Mouse (Mus musculus): Measurements from ENCODE around the gene Ssr1. TPM values are rescaled to one million over a fixed set of nuclear protein-coding genes. Genes with fewer than 3 reads are reported as not detected.

The Ssr1 gene
- polyA plus RNA-seq (2021; fragmentation: Nextera tagmentation): 39.1 and 66.1 TPM in 2 replicates
- long read RNA-seq, experiment 1, full-length matches to known transcripts: 43 of 237 reads
- long read RNA-seq, experiment 1, partial matches to known transcripts: 3 of 237 reads
- long read RNA-seq, experiment 1, other reads (novel, unspliced or antisense): 191 of 237 reads
- long read RNA-seq, experiment 2, full-length matches to known transcripts: 228 of 263 reads
- long read RNA-seq, experiment 2, partial matches to known transcripts: 5 of 263 reads
- long read RNA-seq, experiment 2, other reads (novel, unspliced or antisense): 30 of 263 reads

DNA sequence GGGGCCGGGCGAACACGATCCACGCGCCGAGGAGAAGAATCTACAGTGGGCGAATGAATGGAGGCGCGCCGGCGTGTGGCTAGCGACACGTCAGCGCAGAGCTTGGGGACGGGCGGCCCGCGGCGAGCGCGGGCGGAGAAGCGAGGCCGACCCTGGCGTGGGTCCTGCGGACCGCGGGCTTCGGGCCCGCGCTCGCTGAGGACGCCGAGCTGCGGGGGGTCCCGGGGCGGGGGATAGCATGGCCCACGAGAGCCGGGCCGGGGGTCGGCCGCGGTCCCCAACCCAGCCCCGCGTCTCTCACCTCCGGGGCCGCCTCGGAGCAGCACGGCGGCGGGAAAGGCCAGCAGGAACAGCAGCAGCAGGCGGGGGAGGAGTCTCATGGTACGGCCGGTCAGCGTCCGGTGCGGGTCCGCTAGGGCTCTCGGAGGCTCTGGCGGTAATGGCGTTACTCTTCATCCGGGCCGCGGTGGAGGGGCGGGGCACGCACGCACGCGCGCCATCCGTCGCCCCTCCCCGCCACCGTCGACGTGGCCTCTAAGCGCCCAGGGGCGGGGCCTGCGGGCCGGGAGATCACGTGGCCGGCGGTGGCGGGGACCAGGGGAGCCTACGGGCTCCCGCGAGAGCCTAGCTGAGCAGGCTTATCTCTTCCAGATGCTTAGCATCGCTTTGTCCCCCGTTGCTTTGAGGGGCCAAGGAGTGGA is at the start of gene Ssr1:
Gene Ssr1 (minus strand): TSS at position 514 of the 701 bp plus-strand sequence.

DNA sequence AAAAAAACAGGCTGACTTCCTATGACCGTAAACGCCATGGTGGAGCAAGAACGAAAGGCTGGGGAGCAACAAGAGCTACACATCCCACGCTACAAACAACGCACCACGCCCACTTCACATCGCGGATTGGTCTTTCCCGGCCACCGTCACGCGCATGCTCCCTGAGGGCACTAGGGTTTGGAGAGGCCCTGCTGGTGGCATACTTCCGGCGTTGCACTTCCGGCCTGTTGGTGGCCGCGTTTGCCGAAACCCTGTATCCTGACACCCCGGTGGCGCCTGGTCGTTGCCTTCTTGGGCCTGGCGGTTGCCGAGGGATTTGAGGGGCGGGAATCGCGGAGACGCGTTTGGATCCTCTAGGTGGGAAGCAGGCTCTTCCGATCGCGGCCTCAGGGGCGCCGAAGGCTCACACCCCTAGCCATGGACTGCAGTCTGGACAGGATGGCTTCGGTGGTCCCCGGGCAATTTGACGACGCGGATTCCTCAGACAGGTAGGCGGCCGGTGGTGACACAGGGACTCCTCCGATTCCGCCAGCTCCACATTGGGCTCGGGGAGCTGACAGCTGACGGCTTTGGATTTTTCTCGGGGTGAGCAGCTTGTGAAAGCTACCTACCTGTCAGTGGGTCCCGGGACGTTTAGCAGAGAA is 43.1 kb upstream of the Ssr1 start, which contains the start of gene Cage1:
Gene Cage1 (minus strand): TSS at position 26 of the 644 bp plus-strand sequence.

DNA sequence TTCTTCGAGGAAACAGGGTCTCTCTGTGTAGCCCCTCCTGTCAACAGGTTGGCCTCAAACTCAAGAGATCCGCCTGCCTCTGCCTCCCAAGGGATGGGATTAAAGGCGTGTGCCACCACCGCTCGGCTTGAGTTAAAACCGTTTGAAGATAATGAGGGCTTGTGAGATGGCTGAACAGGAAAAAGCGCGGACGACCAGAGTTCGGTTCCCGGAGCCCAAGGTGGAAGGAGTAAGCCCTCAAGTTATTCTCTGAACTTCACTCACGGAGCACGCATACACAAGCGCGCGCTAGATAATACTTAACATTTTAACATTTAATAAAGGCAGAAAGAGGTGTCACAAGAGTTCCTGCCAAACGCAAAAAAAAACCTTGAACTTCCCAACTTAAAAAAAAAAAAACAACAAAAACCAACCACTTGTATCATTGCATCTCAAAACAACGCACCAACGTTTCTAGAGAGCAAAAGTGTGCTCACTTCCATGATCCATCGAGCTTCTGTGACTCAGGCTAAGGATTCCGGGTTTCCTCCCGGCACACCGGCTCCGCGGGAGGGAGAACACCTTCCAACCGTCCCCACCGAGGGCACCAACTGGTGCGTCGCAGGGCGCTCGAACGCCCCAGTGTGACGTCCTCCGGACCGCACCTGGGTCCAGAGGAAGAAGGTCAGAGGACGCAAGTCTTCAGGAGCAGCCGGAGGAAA is 42.5 kb upstream of the Ssr1 start, which contains the start of gene Riok1:
Gene Riok1 (plus strand): TSS at position 653 of the 701 bp plus-strand sequence.

Other genes with a start within 250 kb of the Ssr1 start
- 1.4 and 2.0 TPM in 2 replicates for gene Rreb1, start 215.8 kb downstream of the Ssr1 start, polyA plus RNA-seq (2021; fragmentation: Nextera tagmentation)
- 8.5 and 8.6 TPM in 2 replicates for gene Riok1, start 42.8 kb upstream of the Ssr1 start, polyA plus RNA-seq (2021; fragmentation: Nextera tagmentation)
- gene Cage1, start 42.9 kb upstream of the Ssr1 start, polyA plus RNA-seq (2021; fragmentation: Nextera tagmentation): 1.8 and 2.4 TPM in 2 replicates
- gene Dsp, start 157.1 kb upstream of the Ssr1 start, polyA plus RNA-seq (2021; fragmentation: Nextera tagmentation): 1.6 and 1.7 TPM in 2 replicates
- gene Snrnp48, start 210.7 kb upstream of the Ssr1 start, polyA plus RNA-seq (2021; fragmentation: Nextera tagmentation): 12.2 and 12.6 TPM in 2 replicates

Data from layer of hippocampus, adult 6 months (tissue).